ENCODE assay signal across 25 mouse cellular contexts in the genomic region with DNA sequence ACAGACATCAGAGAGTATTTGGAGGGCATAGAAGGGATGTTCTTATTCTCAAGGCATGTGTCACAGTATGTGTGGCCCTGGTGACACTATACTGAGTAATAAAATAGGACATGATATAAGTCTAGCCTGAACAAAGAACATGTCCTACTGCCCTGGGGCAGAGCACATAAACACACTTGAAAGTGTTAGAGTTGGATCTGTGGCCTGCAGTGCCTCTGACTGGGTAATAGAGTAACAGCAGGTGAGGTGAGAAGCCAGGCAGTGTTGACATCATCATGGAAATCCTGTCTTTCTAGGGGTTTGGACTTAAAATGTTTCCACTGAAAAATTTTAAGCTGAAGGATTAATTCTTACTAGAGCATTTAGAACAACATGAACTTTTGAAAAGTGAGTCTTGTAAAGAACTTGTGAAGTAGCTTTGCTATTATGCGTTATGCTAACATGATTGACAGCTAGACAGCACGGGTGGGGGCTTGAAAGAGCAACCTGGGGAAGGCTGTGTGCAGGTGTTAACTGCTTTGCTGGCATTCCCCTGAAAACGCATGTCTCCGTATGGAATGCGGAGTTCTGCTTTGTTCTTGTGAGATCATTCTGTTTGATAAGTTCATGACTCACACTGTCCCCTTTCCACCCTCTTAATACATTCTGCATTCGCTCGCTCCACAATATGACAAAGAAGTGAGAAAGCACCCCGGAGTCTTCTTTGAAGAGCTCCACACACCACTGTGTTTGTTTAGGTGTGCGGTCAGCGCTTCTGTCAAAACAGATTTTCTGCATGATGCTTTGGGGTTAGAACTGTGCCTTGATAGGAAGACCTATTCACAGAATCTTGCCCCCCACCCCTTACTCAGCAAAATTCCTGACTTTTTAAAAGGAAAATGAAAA. TPM values are rescaled to one million over a fixed set of nuclear protein-coding genes. Genes with fewer than 3 reads are reported as not detected.
DNase-seq lines count a peak whose midpoint lies in the region; ATAC-seq and TF ChIP-seq lines count a peak whose summit lies in the region.
"Had no signal": no experiment of that assay in that cellular context is flagged by ENCODE, and none has a peak within 500 bp of the region (broad histone marks: within the 10 kb centered on the region; RNA-seq: fewer than 3 reads in every experiment).

No protein-coding gene starts in this region.

- H3K4me3 ChIP-seq in hindbrain, postnatal 0 days (ENCODE audit: low read length): no peak overlapping the region
- H3K4me3 ChIP-seq in hindbrain, embryonic 11.5 days (ENCODE audit: low read depth, low read length): no peak overlapping the region
- no peak overlapping the region for H3K4me3 ChIP-seq in midbrain, postnatal 0 days (ENCODE audit: low read depth, low read length)
- no peak overlapping the region for H3K4me3 ChIP-seq in midbrain, embryonic 13.5 days (replicated peaks)
- H3K4me3 ChIP-seq: embryonic facial prominence, embryonic 12.5 days; erythroblast, embryonic 14.5 days; forebrain, embryonic 12.5 days; gastrocnemius, adult 2 months; heart, embryonic 12.5 days; hindbrain, embryonic 10.5 days; limb, embryonic 10.5 days; neural tube, embryonic 15.5 days had no signal

- no peaks in the 10 kb centered on the region for H3K36me3 ChIP-seq in hindbrain, postnatal 0 days (ENCODE audit: insufficient read depth, low read length)
- H3K36me3 ChIP-seq in hindbrain, embryonic 11.5 days (ENCODE audit: control insufficient read depth, insufficient read depth, low read length): no peaks in the 10 kb centered on the region
- no peaks in the 10 kb centered on the region for H3K36me3 ChIP-seq in midbrain, postnatal 0 days (ENCODE audit: insufficient read depth, low read length)
- no peaks in the 10 kb centered on the region for H3K36me3 ChIP-seq in midbrain, embryonic 13.5 days
- H3K36me3 ChIP-seq: embryonic facial prominence, embryonic 12.5 days; forebrain, embryonic 12.5 days; heart, embryonic 12.5 days; hindbrain, embryonic 10.5 days; limb, embryonic 10.5 days; neural tube, embryonic 15.5 days had no signal

- H3K9me3 ChIP-seq in hindbrain, postnatal 0 days (ENCODE audit: low read length): no peaks in the 10 kb centered on the region
- H3K9me3 ChIP-seq in hindbrain, embryonic 11.5 days (ENCODE audit: control insufficient read depth, low read length): no peaks in the 10 kb centered on the region
- no peaks in the 10 kb centered on the region for H3K9me3 ChIP-seq in midbrain, postnatal 0 days (ENCODE audit: low read length)
- no peaks in the 10 kb centered on the region for H3K9me3 ChIP-seq in midbrain, embryonic 13.5 days
- H3K9me3 ChIP-seq: embryonic facial prominence, embryonic 12.5 days; forebrain, embryonic 12.5 days; heart, embryonic 12.5 days; hindbrain, embryonic 10.5 days; limb, embryonic 10.5 days; neural tube, embryonic 15.5 days had no signal

- no peak overlapping the region for H3K4me2 ChIP-seq in hindbrain, postnatal 0 days (ENCODE audit: low read depth, low read length)
- H3K4me2 ChIP-seq in hindbrain, embryonic 11.5 days (replicated peaks; ENCODE audit: low read depth, low read length): no peak overlapping the region
- no peak overlapping the region for H3K4me2 ChIP-seq in midbrain, postnatal 0 days (ENCODE audit: low read depth, low read length, poor library complexity, severe bottlenecking)
- H3K4me2 ChIP-seq in midbrain, embryonic 13.5 days (replicated peaks): no peak overlapping the region
- H3K4me2 ChIP-seq: embryonic facial prominence, embryonic 12.5 days; forebrain, embryonic 12.5 days; heart, embryonic 12.5 days; neural tube, embryonic 15.5 days had no signal

- no peak overlapping the region for H3K27ac ChIP-seq in hindbrain, postnatal 0 days
- H3K27ac ChIP-seq in hindbrain, embryonic 11.5 days (ENCODE audit: low read depth, low read length): no peak overlapping the region
- no peak overlapping the region for H3K27ac ChIP-seq in midbrain, postnatal 0 days (ENCODE audit: low read depth, low read length)
- H3K27ac ChIP-seq in midbrain, embryonic 13.5 days: no peak overlapping the region
- H3K27ac ChIP-seq: embryonic facial prominence, embryonic 12.5 days; forebrain, embryonic 12.5 days; gastrocnemius, adult 2 months; hindbrain, embryonic 10.5 days; limb, embryonic 10.5 days; macrophage; neural tube, embryonic 15.5 days had no signal

- TF ChIP-seq CTCF in hindbrain, postnatal 0 days (IDR thresholded peaks at IDR 0.05; ENCODE audit: low read depth): peak; percentile 37; the same call in 1 of the 2 replicates
- TF ChIP-seq CTCF in midbrain, postnatal 0 days (IDR thresholded peaks at IDR 0.05): peak; percentile 28

- H3K27me3 ChIP-seq in hindbrain, postnatal 0 days (ENCODE audit: insufficient read depth, low read length): no peaks in the 10 kb centered on the region
- no peaks in the 10 kb centered on the region for H3K27me3 ChIP-seq in hindbrain, embryonic 11.5 days (ENCODE audit: control insufficient read depth, insufficient read depth, low read length)
- no peaks in the 10 kb centered on the region for H3K27me3 ChIP-seq in midbrain, postnatal 0 days (ENCODE audit: insufficient read depth, low read length)
- H3K27me3 ChIP-seq in midbrain, embryonic 13.5 days: no peaks in the 10 kb centered on the region
- H3K27me3 ChIP-seq: embryonic facial prominence, embryonic 12.5 days; forebrain, embryonic 12.5 days; heart, embryonic 12.5 days; neural tube, embryonic 15.5 days had no signal

- ATAC-seq in hindbrain, postnatal 0 days: 0 out of 2 replicates have a peak, but pooled peaks have one; percentile 55
- ATAC-seq in hindbrain, embryonic 11.5 days (ENCODE audit: low FRiP score): no peak
- no peak for ATAC-seq in midbrain, postnatal 0 days (ENCODE audit: low FRiP score)
- no peak for ATAC-seq in midbrain, embryonic 13.5 days
- peak; percentile 47 for ATAC-seq in CD4-positive, CD25-positive, alpha-beta regulatory T cell, adult 4 months
- ATAC-seq: lung, postnatal 0 days had no signal

- DNase-seq in hindbrain, postnatal 0 days (ENCODE audit: low spot score): no peak
- DNase-seq in hindbrain, embryonic 11.5 days (ENCODE audit: low spot score): no peak
- DNase-seq in midbrain, postnatal 0 days (ENCODE audit: low spot score): no peak
- DNase-seq in naive thymus-derived CD4-positive, alpha-beta T cell, adult 2 months (ENCODE audit: low read depth): peak; percentile 44
- no peak for DNase-seq in heart, adult 8-10 months (ENCODE audit: low spot score)
- DNase-seq in adipocyte (ENCODE audit: low spot score): no peak
- DNase-seq: cerebellum, adult 18-20 months; cerebellum, postnatal 14 days; gastrocnemius, adult 2 months; heart, postnatal 10 days; kidney, adult 8-10 months; kidney, postnatal 14 days; liver; right cerebral cortex, postnatal 14 days had no signal

- H3K9ac ChIP-seq in hindbrain, postnatal 0 days (replicated peaks; ENCODE audit: low read length): no peak overlapping the region
- no peak overlapping the region for H3K9ac ChIP-seq in hindbrain, embryonic 11.5 days (ENCODE audit: low read depth, low read length)
- no peak overlapping the region for H3K9ac ChIP-seq in midbrain, postnatal 0 days (replicated peaks; ENCODE audit: low read length, poor library complexity, severe bottlenecking)
- H3K9ac ChIP-seq in midbrain, embryonic 13.5 days (replicated peaks): no peak overlapping the region
- H3K9ac ChIP-seq: embryonic facial prominence, embryonic 12.5 days; forebrain, embryonic 12.5 days; heart, embryonic 12.5 days; neural tube, embryonic 15.5 days had no signal

- no peaks in the 10 kb centered on the region for H3K4me1 ChIP-seq in hindbrain, postnatal 0 days (ENCODE audit: insufficient read depth, low read length)
- no peaks in the 10 kb centered on the region for H3K4me1 ChIP-seq in hindbrain, embryonic 11.5 days (replicated peaks; ENCODE audit: control insufficient read depth, insufficient read depth, low read length)
- no peaks in the 10 kb centered on the region for H3K4me1 ChIP-seq in midbrain, postnatal 0 days (ENCODE audit: insufficient read depth, low read length)
- 0 out of 2 replicates have a peak, but pooled peaks cover 8% of the 10 kb centered on the region for H3K4me1 ChIP-seq in midbrain, embryonic 13.5 days (replicated peaks)
- H3K4me1 ChIP-seq: embryonic facial prominence, embryonic 12.5 days; heart, embryonic 12.5 days; hindbrain, embryonic 10.5 days; limb, embryonic 10.5 days; neural tube, embryonic 15.5 days had no signal

- WGBS in hindbrain, postnatal 0 days: 54% methylated on average over 10 of the region's 10 CpGs
- WGBS in hindbrain, embryonic 11.5 days: 64% methylated on average over 10 of the region's 10 CpGs
- WGBS in midbrain, postnatal 0 days: 30% methylated on average over 10 of the region's 10 CpGs
- WGBS in midbrain, embryonic 13.5 days: 29% methylated on average over 10 of the region's 10 CpGs

RNA-seq across cellular contexts. Expression of a gene that starts 8.3 kb away (rescaled TPM):
- total RNA-seq in hindbrain, postnatal 0 days (2014; rRNA removed): 61.3 and 62.2 TPM in 2 replicates
- polyA plus RNA-seq in hindbrain, postnatal 0 days (2015; fragmentation: Nextera tagmentation; extraction: Ambion mirVana): 78.3 and 78.9 TPM in 2 replicates
- polyA plus RNA-seq in hindbrain, embryonic 11.5 days (2014; fragmentation: Nextera tagmentation; extraction: Ambion mirVana): 125 and 134 TPM in 2 replicates
- total RNA-seq in midbrain, postnatal 0 days (2014; rRNA removed): 59.1 and 93.8 TPM in 2 replicates
- polyA plus RNA-seq in midbrain, postnatal 0 days (2015; fragmentation: Nextera tagmentation; extraction: Ambion mirVana): 69.3 and 72.2 TPM in 2 replicates
- 104 and 112 TPM in 2 replicates for polyA plus RNA-seq in midbrain, embryonic 13.5 days (2015; fragmentation: Nextera tagmentation; extraction: Ambion mirVana)
- 100 to 1,000 TPM; 134 to 140 TPM for polyA plus RNA-seq in CD4-positive, CD25-positive, alpha-beta regulatory T cell, adult 4 months (2017; shearing (Covaris generic))
- 10 to 100 TPM; 62.9 to 78.5 (median 71.0) TPM for total RNA-seq in heart, adult 8-10 months (2022)

Comparison
In these comparisons a context has a peak if more than half of its experiments do, and no peak if none do; other contexts are left out.
1. ATAC-seq: peak in hindbrain, postnatal 0 days (single experiment) and CD4-positive, CD25-positive, alpha-beta regulatory T cell, adult 4 months (single experiment); none in hindbrain, embryonic 11.5 days (single experiment), midbrain, postnatal 0 days (single experiment) and midbrain, embryonic 13.5 days (single experiment).